Mouse (Mus musculus): ENCODE measurements around the gene Sf3b5.

DNA sequence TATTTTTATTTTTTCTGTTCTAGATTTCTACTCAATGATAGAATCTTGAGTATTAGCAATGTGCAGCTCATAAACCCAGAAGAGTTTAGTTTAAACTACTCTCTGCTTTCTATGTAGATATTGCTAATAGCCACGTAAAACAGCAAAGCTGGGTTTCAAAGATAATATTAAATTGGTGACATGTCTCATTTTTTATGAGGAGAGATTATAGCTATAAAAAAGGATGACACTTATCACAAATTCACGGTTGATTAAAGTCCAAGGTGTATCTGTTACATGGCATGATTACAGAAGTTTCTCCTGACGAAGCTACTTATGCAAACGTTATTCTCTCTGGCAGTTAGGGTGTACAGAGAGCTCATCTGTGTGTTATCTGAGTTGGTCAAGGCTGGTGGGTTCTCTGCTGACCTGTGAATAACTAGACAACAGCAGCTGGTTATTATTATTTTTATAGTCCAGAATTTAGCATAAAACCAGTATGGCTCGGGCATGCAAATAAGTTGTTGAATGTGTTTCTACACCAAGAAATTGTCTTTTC is 34.6 kb downstream of the Sf3b5 start:
- TF ChIP-seq CTCF (IDR thresholded peaks at IDR 0.05; ENCODE audit: borderline replicate concordance, insufficient read depth, low read length), result no peak
- TF ChIP-seq POLR2A (IDR thresholded peaks at IDR 0.05; ENCODE audit: low read depth, low read length), result no peak
